Comparison of ENCODE assay signal across 17 mouse cellular contexts in genomic region chr2:110929126-110929525, GRCm38 (mm10). TPM values are rescaled to one million over a fixed set of nuclear protein-coding genes. Genes with fewer than 3 reads are reported as not detected.
DNase-seq lines count a peak whose midpoint lies in the region; ATAC-seq lines count a peak whose summit lies in the region.
"Had no signal": no experiment of that assay in that cellular context is flagged by ENCODE, and none has a peak within 500 bp of the region (broad histone marks: within the 10 kb centered on the region; RNA-seq: fewer than 3 reads in every experiment).

No protein-coding gene starts in this region.

- H3K4me2 ChIP-seq in hindbrain, embryonic 14.5 days (replicated peaks) = no peak overlapping the region
- no peak overlapping the region for H3K4me2 ChIP-seq in hindbrain, embryonic 11.5 days (replicated peaks; ENCODE audit: low read depth, low read length)
- H3K4me2 ChIP-seq: midbrain, embryonic 15.5 days had no signal

- H3K27me3 ChIP-seq in hindbrain, embryonic 14.5 days (ENCODE audit: control insufficient read depth, insufficient read depth, low read length) = no peaks in the 10 kb centered on the region
- H3K27me3 ChIP-seq in hindbrain, embryonic 11.5 days (ENCODE audit: control insufficient read depth, insufficient read depth, low read length) = no peaks in the 10 kb centered on the region
- H3K27me3 ChIP-seq: midbrain, embryonic 15.5 days had no signal

- no peaks in the 10 kb centered on the region for H3K36me3 ChIP-seq in hindbrain, embryonic 14.5 days (replicated peaks; ENCODE audit: control insufficient read depth, insufficient read depth)
- H3K36me3 ChIP-seq in hindbrain, embryonic 11.5 days (ENCODE audit: control insufficient read depth, insufficient read depth, low read length) = no peaks in the 10 kb centered on the region
- H3K36me3 ChIP-seq: heart, embryonic 10.5 days; midbrain, embryonic 15.5 days had no signal

- no peak overlapping the region for H3K4me3 ChIP-seq in hindbrain, embryonic 14.5 days (replicated peaks; ENCODE audit: low read length)
- no peak overlapping the region for H3K4me3 ChIP-seq in hindbrain, embryonic 11.5 days (ENCODE audit: low read depth, low read length)
- H3K4me3 ChIP-seq: heart, embryonic 10.5 days; left cerebral cortex, adult 2 months; midbrain, embryonic 15.5 days had no signal

- H3K9me3 ChIP-seq in hindbrain, embryonic 14.5 days (ENCODE audit: control insufficient read depth, low read length) = no peaks in the 10 kb centered on the region
- H3K9me3 ChIP-seq in hindbrain, embryonic 11.5 days (ENCODE audit: control insufficient read depth, low read length) = no peaks in the 10 kb centered on the region
- H3K9me3 ChIP-seq: heart, embryonic 10.5 days; midbrain, embryonic 15.5 days had no signal

- H3K27ac ChIP-seq in hindbrain, embryonic 14.5 days = no peak overlapping the region
- H3K27ac ChIP-seq in hindbrain, embryonic 11.5 days (ENCODE audit: low read depth, low read length) = no peak overlapping the region
- H3K27ac ChIP-seq: heart, embryonic 10.5 days; left cerebral cortex, adult 2 months; macrophage; midbrain, embryonic 15.5 days had no signal

- DNase-seq in hindbrain, embryonic 14.5 days (ENCODE audit: low spot score) = no peak
- no peak for DNase-seq in hindbrain, embryonic 11.5 days (ENCODE audit: low spot score)
- peak; percentile 17 for DNase-seq in right cerebral cortex, postnatal 25 days
- no peak for DNase-seq in right cerebral cortex, postnatal 10 days (ENCODE audit: low spot score in 2 of 2)
- DNase-seq in cerebellum, adult 8-10 months = peak; percentile 81
- DNase-seq in natural killer cell, adult 2 months (ENCODE audit: low spot score in 2 of 2) = no peak
- DNase-seq: heart, postnatal 4 days; kidney, postnatal 25 days; liver, postnatal 0 days had no signal

- H3K9ac ChIP-seq in hindbrain, embryonic 14.5 days = no peak overlapping the region
- H3K9ac ChIP-seq in hindbrain, embryonic 11.5 days (ENCODE audit: low read depth, low read length) = no peak overlapping the region
- H3K9ac ChIP-seq: liver, postnatal 0 days; midbrain, embryonic 15.5 days had no signal

- ATAC-seq in hindbrain, embryonic 14.5 days (ENCODE audit: low FRiP score) = 0 out of 2 replicates have a peak, but pooled peaks have one; percentile 21
- no peak for ATAC-seq in hindbrain, embryonic 11.5 days (ENCODE audit: low FRiP score)
- no peak for ATAC-seq in erythroblast, adult 5-6 weeks (replicated peaks; ENCODE audit: low FRiP score, poor library complexity, severe bottlenecking)
- ATAC-seq: intestine, postnatal 0 days; liver, postnatal 0 days; midbrain, embryonic 15.5 days had no signal

- no peaks in the 10 kb centered on the region for H3K4me1 ChIP-seq in hindbrain, embryonic 14.5 days (replicated peaks; ENCODE audit: control insufficient read depth, insufficient read depth, low read length)
- no peaks in the 10 kb centered on the region for H3K4me1 ChIP-seq in hindbrain, embryonic 11.5 days (replicated peaks; ENCODE audit: control insufficient read depth, insufficient read depth, low read length)
- H3K4me1 ChIP-seq: heart, embryonic 10.5 days; midbrain, embryonic 15.5 days had no signal

RNA-seq across cellular contexts. Expression of gene Ano3, which starts 21.6 kb away (rescaled TPM):
- polyA plus RNA-seq in hindbrain, embryonic 14.5 days (2014; fragmentation: Nextera tagmentation; extraction: Ambion mirVana) = 0.79 and 1.4 TPM in 2 replicates
- polyA plus RNA-seq in hindbrain, embryonic 11.5 days (2014; fragmentation: Nextera tagmentation; extraction: Ambion mirVana) = 0.57 and 1.5 TPM in 2 replicates
- total RNA-seq in erythroblast, adult 5-6 weeks (2015; ENCODE audit: low replicate concordance) = not detected in 2 replicates
- not detected in 2 replicates for total RNA-seq in erythroblast, adult 5-6 weeks (2017; ENCODE audit: low replicate concordance)
- total RNA-seq: neutrophil, adult 5-6 weeks had no signal
- polyA plus RNA-seq: liver, postnatal 0 days; macrophage; small intestine, adult 2 months had no signal

Comparison
In these comparisons a context has a peak if more than half of its experiments do, and no peak if none do; other contexts are left out.
1. DNase-seq: peak in right cerebral cortex, postnatal 25 days (single experiment) and cerebellum, adult 8-10 months (single experiment); none in hindbrain, embryonic 14.5 days (single experiment), hindbrain, embryonic 11.5 days (single experiment), right cerebral cortex, postnatal 10 days (0 of 2) and natural killer cell, adult 2 months (0 of 2).